Mouse (Mus musculus) cerebellum, postnatal 10 days (tissue): Measurements from ENCODE around the gene Srgap2.
A peak's percentile ranks its signal among the peaks of the same experiment; 100 is the strongest.

ENCODE experiments used
- DNase-seq, 2 experiments: peaks; one replicate each; pipeline ENCODE4 v3.0.0; 2021; ENCODE audit warnings: mixed read lengths in 2 of 2

Gene Srgap2

DNA sequence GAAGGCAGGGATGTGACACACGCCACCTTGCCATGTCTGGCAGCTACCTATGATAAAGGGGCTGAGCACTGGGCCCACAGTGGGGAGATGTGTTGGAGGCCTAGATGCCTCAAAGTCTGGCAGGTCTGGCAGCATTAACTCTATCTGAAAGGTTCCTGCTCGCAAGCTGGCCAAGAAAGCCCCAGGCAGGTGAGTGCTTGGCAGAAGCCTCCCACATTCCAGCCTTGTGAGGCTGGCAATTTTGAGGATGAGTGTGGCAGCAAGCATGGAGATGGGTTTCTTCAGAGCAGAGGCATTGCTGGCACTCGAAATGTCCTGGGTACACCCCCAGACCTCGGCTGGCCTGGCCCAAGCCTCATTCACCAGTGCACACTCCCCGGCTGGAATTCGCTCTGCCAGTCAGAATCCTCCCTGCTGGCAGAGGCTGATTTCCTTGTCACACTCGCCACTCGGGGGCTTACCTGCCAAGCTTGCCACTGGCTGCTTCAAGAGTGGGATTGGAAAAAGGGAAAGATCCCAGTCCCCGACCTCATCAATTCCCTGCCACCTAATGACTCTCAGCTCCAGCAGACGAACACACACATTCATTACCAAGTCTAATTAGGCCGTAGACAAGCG, 287.5 kb downstream of the Srgap2 start:
- DNase-seq = peak; percentile 74 to 77

DNA sequence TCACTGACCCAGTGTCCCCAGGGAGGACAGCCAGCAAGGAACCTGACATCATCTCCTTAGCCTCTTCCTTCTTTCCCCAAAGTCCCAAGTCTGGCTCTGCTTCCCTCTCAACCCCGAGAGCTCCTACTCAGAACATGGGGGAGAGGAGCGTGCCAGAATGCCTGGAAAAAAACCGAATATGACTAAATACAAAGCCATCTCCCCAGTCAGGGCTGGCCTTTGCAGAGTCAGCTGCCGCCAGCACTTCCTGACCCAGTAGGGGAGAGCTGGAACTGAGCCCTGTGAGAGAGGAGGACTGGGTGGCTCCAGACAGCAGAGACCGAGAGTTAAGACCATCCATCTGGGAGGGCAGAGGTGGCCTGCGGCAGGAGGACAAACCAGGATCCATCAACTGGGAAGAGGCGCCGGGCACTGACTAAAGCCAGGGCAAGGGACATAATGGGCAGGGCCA, 288.2 kb downstream of the Srgap2 start:
- peak; percentile 76 to 81 for DNase-seq

DNA sequence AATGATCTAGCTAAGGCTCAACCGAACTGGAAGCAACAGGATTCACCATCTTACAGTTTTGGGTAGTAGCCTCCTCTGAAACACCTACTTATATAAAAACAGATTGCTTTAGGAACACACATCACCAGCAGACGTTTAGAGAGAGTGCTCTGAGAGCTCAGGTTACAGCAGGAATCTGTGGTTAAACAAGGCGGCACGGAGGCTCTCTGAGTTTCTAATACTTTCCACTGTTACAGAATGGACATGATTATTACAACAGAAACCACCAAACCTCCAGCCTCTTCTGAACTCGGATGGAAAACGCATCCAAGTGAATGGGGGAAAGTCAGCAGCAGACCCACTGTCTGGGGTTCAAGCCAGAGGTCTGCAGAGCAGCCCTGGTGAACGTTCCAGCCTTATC, 291.1 kb downstream of the Srgap2 start:
- no peak for DNase-seq
